Mouse (Mus musculus): ENCODE results near the gene Plekhh2.

DNA sequence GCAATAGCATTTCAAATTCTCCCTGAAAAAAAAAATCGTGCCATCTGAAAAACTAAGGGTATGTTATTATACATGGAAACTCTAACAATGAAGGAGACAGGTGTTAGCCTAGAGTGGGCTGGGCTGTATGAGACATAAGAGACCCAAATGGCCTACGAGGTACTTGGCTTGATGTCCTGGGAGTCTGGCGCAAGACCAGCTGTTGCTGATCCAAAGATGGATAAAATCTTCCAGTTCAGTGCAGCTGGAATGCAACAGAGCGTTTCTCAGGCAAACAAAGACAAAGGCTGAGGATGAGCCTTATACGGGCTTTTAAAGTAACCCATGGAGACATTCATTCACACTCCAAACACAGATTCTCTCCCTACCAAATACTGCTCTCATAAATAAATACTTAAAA, 13.1 kb upstream of the Plekhh2 start:
- TF ChIP-seq MXI1 (IDR thresholded peaks at IDR 0.05; ENCODE audit: low read depth, low read length): no peak
- no peak for TF ChIP-seq POLR2AphosphoS5 (IDR thresholded peaks at IDR 0.05; ENCODE audit: borderline replicate concordance, low read depth, low read length)
- no peak for TF ChIP-seq TCF12 (IDR thresholded peaks at IDR 0.05; ENCODE audit: low read depth, low read length)
- TF ChIP-seq RCOR1 (IDR thresholded peaks at IDR 0.05; ENCODE audit: low read depth, low read length): no peak
- no peak for TF ChIP-seq GATA1 (IDR thresholded peaks at IDR 0.05; ENCODE audit: low read depth, low read length)
- TF ChIP-seq EP300 (IDR thresholded peaks at IDR 0.05; ENCODE audit: low read depth in 1 of 2, low read length in 2 of 2): no peak
- no peak for TF ChIP-seq USF1 (IDR thresholded peaks at IDR 0.05; ENCODE audit: low read depth, low read length)
- no peak for TF ChIP-seq POLR2A (IDR thresholded peaks at IDR 0.05; ENCODE audit: control insufficient read depth in 1 of 2, insufficient read depth in 1 of 2, low read depth in 1 of 2, low read length in 2 of 2, poor library complexity in 1 of 2)
- TF ChIP-seq JUND (IDR thresholded peaks at IDR 0.05; ENCODE audit: low read depth, low read length): no peak
- TF ChIP-seq CTCF (IDR thresholded peaks at IDR 0.05 in 2 of 3, conservative IDR thresholded peaks at IDR 0.05 in 1 of 3; ENCODE audit: control insufficient read depth in 1 of 3, insufficient read depth in 1 of 3, low read depth in 2 of 3, low read length in 3 of 3, poor library complexity in 1 of 3, severe bottlenecking in 1 of 3): no peak

All from MEL (cell line).